Mouse (Mus musculus): ENCODE results near the gene Atp6v1g3. TPM values are rescaled to one million over a fixed set of nuclear protein-coding genes. Genes with fewer than 3 reads are reported as not detected.

Atp6v1g3 gene
- polyA plus RNA-seq, 1 experiment from 2014 or later: not detected

DNA sequence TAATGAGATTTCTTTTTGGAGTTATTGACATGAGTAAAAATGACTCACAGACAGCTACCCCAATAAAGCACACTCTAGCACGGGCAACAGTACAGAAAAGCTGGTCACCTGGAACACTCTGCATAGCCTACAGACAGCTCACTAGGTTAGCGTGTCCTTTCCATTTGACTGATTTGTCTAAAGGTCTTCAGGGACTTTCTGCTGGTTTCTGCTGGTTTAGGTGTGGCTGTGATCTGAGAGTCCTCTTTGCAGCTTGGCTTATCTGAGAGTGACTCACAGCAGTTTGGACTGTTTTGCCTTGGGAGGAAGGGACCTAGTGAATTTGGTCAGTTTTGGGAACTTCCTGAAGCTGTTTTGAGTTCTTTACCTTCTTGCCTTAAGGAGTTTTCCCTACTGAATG is 24.8 kb upstream of the Atp6v1g3 start:
- Histone ChIP-seq H3K4me1 (replicated peaks; ENCODE audit: control insufficient read depth, insufficient read depth, low read length) (no peaks in the 10 kb centered on the region), H3K36me3 (ENCODE audit: control insufficient read depth, insufficient read depth, low read length) (no peaks in the 10 kb centered on the region), H3K4me3 (ENCODE audit: low read depth, low read length) (no peak overlapping the region), H3K27ac (ENCODE audit: low read depth, low read length) (no peak overlapping the region), H3K9me3 (ENCODE audit: control insufficient read depth, low read length) (no peaks in the 10 kb centered on the region), H3K9ac (ENCODE audit: low read depth, low read length) (no peak overlapping the region), H3K4me2 (no peak overlapping the region), H3K27me3 (replicated peaks; ENCODE audit: control insufficient read depth, insufficient read depth, low read length) (no peaks in the 10 kb centered on the region)
- no peak for ATAC-seq (replicated peaks; ENCODE audit: low FRiP score)
- WGBS: 85% methylated on average over 2 of the region's 2 CpGs
- DNase-seq (ENCODE audit: low spot score): no peak

DNA sequence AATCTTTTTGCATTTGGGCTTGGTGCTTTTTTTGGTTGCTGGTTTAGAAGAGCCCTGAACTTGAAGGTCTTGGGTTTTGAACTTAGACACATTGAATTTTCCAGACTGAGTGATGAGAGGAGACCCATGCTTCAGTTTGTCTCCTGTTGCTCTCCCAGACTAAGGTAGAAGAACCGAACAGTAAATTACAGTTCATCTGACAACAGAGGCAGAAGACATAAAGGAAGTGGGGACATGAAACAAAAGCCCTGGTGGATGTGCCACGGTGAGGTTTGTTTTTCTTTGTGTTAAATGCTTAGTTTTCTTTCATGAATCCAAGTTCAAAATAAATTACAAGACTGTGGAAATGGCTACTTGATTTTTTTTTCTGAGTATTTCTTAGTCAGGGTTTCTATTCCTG is 22.6 kb upstream of the Atp6v1g3 start:
- Histone ChIP-seq H3K27me3 (replicated peaks; ENCODE audit: control insufficient read depth, insufficient read depth, low read length) (no peaks in the 10 kb centered on the region), H3K4me2 (no peak overlapping the region), H3K36me3 (ENCODE audit: control insufficient read depth, insufficient read depth, low read length) (no peaks in the 10 kb centered on the region), H3K9me3 (ENCODE audit: control insufficient read depth, low read length) (no peaks in the 10 kb centered on the region), H3K27ac (ENCODE audit: low read depth, low read length) (no peak overlapping the region), H3K9ac (ENCODE audit: low read depth, low read length) (no peak overlapping the region), H3K4me3 (ENCODE audit: low read depth, low read length) (no peak overlapping the region), H3K4me1 (replicated peaks; ENCODE audit: control insufficient read depth, insufficient read depth, low read length) (no peaks in the 10 kb centered on the region)
- WGBS: 77% methylated on average over 2 of the region's 2 CpGs
- no peak for ATAC-seq (replicated peaks; ENCODE audit: low FRiP score)
- DNase-seq (ENCODE audit: low spot score): no peak

DNA sequence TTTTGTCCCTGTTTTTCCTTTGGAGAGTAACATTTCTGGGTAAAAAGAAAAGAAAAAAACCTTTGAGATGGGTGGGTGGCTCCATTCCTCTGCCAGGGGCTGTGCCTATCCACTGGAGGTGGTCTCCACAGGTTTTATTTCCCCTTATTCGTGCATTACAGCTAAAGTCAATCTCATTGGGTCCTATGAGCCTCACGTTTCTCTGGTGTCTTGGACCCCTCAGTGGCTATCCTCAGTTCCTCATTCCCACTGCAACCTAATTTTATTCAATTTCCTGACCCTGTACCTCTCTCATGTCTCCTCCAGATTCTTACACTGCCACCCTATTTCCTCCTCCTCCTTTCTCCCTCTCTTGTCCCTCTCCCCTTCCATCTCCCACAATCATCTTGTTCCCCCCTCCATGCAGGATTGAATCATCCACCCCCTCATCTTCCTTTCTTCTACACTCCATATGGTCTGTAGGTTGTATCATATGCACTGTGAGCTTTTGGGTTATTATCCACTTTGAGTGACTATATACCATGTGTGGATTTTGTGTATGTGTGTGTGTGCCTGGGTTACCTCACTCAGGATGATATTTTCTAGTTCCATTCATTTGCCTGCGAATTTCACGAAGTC is 17.3 kb upstream of the Atp6v1g3 start:
- no peaks in the 10 kb centered on the region for H3K9me3 ChIP-seq (ENCODE audit: control insufficient read depth, low read length)
- H3K9ac ChIP-seq (ENCODE audit: low read depth, low read length): no peak overlapping the region
- WGBS: 75% methylated on average over 4 of the region's 4 CpGs
- H3K27ac ChIP-seq (ENCODE audit: low read depth, low read length): no peak overlapping the region
- no peak overlapping the region for H3K4me2 ChIP-seq
- no peak overlapping the region for H3K4me3 ChIP-seq (ENCODE audit: low read depth, low read length)
- ATAC-seq (replicated peaks; ENCODE audit: low FRiP score) (no peak), DNase-seq (ENCODE audit: low spot score) (no peak)
- H3K36me3 ChIP-seq (ENCODE audit: control insufficient read depth, insufficient read depth, low read length): no peaks in the 10 kb centered on the region
- no peaks in the 10 kb centered on the region for H3K4me1 ChIP-seq (replicated peaks; ENCODE audit: control insufficient read depth, insufficient read depth, low read length)
- H3K27me3 ChIP-seq (replicated peaks; ENCODE audit: control insufficient read depth, insufficient read depth, low read length): no peaks in the 10 kb centered on the region

DNA sequence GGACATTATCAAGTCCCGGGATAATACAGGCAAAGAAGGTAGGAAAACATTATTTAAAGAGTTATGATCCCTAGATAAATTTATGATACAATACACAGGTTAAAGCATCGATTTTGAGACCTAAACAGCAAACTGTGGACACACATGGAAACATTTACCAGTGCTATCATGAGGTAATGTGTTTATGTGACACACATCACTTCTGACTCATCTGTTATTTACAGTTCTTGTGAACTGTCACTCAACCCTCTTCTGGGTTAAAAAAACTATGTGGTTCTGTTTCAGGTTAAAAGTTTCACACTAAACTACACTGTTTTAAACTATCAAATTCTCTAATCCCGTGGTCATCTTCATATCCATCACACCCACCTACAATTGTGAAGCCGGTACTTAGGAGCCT is 14.8 kb upstream of the Atp6v1g3 start:
- Histone ChIP-seq H3K4me3 (ENCODE audit: low read depth, low read length) (no peak overlapping the region), H3K27ac (ENCODE audit: low read depth, low read length) (no peak overlapping the region), H3K4me1 (replicated peaks; ENCODE audit: control insufficient read depth, insufficient read depth, low read length) (no peaks in the 10 kb centered on the region), H3K9ac (ENCODE audit: low read depth, low read length) (no peak overlapping the region), H3K9me3 (ENCODE audit: control insufficient read depth, low read length) (no peaks in the 10 kb centered on the region), H3K4me2 (no peak overlapping the region), H3K36me3 (ENCODE audit: control insufficient read depth, insufficient read depth, low read length) (no peaks in the 10 kb centered on the region), H3K27me3 (replicated peaks; ENCODE audit: control insufficient read depth, insufficient read depth, low read length) (no peaks in the 10 kb centered on the region)
- no peak for DNase-seq (ENCODE audit: low spot score)
- 73% methylated on average over 4 of the region's 4 CpGs for WGBS
- no peak for ATAC-seq (replicated peaks; ENCODE audit: low FRiP score)

DNA sequence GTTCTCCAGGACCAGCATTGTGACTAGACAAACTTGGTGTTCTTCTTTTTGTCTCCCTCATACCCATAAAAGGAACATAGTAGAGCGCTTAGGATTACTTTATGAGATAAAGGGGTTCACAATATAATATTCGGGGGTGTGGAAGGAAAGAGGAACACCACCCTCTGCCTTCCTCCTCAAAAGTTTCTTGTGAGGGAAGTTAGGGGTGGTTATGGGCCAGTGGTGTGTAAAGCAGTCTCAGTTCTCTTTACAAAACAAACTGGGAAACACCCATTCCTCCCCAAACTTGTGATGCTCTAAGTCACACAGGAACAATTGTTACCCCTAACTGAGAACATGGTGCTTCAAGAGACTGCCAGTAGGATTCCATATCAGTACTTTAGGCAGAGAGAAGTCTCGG is 12.0 kb upstream of the Atp6v1g3 start:
- Histone ChIP-seq H3K9me3 (ENCODE audit: control insufficient read depth, low read length) (no peaks in the 10 kb centered on the region), H3K27me3 (replicated peaks; ENCODE audit: control insufficient read depth, insufficient read depth, low read length) (no peaks in the 10 kb centered on the region), H3K36me3 (ENCODE audit: control insufficient read depth, insufficient read depth, low read length) (no peaks in the 10 kb centered on the region), H3K9ac (ENCODE audit: low read depth, low read length) (no peak overlapping the region), H3K4me3 (ENCODE audit: low read depth, low read length) (no peak overlapping the region), H3K4me1 (replicated peaks; ENCODE audit: control insufficient read depth, insufficient read depth, low read length) (no peaks in the 10 kb centered on the region), H3K4me2 (no peak overlapping the region), H3K27ac (ENCODE audit: low read depth, low read length) (no peak overlapping the region)
- no peak for ATAC-seq (replicated peaks; ENCODE audit: low FRiP score)
- no peak for DNase-seq (ENCODE audit: low spot score)
- WGBS: 71% methylated on average over 3 of the region's 3 CpGs

DNA sequence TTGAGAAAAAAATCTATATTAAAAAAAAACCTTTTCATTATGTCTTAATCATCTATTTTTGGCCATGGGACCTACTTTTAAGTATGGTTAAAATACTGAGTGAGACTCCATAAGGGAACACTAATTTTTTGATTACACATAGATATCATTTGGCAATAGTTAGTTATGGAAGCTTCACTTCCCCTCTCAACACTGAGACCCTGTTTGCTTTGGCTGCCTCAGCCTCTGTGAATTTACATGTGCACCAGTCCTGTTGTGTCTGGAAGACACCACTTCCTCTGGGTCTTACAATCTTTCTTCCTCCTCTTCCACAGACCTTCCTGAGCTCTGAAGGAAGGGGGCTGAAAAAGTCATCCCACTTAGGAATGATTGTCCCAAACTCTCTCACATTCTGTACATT is 11.1 kb upstream of the Atp6v1g3 start:
- DNase-seq (ENCODE audit: low spot score): no peak
- no peak overlapping the region for H3K9ac ChIP-seq (ENCODE audit: low read depth, low read length)

DNA sequence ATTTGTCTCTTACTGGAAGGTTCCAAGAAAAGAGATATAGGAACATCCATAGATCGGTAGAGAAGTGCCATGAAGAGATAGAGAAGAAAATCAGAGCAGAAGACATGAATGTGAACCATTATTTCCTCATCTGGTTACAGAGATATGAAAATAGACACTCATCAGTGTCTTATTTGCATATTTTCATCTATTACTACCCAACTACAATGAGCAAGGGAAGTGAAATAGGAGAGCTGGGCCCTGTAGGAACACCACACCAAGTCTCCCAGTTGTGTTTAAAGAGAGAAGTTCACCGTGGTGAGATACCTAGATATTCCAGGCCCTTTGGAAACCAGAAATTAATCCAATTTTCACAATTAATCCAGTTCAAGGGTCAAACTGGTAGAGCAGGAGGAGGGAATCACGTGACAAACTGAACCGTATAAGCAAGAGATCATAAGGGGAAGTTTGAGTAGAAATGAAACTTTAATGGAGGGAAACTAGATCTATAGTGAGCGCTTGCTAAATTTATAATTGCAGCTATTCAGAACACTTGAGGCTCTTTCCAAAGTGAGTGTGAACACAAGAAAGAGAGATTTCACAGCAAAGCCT is 6.0 kb upstream of the Atp6v1g3 start:
- H3K27ac ChIP-seq (ENCODE audit: low read depth, low read length): no peak overlapping the region
- H3K27me3 ChIP-seq (replicated peaks; ENCODE audit: control insufficient read depth, insufficient read depth, low read length): no peaks in the 10 kb centered on the region
- H3K9ac ChIP-seq (ENCODE audit: low read depth, low read length): no peak overlapping the region
- H3K4me2 ChIP-seq: no peak overlapping the region
- DNase-seq (ENCODE audit: low spot score): no peak
- H3K36me3 ChIP-seq (ENCODE audit: control insufficient read depth, insufficient read depth, low read length): no peaks in the 10 kb centered on the region
- ATAC-seq (replicated peaks; ENCODE audit: low FRiP score): no peak
- no peak overlapping the region for H3K4me3 ChIP-seq (ENCODE audit: low read depth, low read length)
- 80% methylated on average over 5 of the region's 5 CpGs for WGBS
- no peaks in the 10 kb centered on the region for H3K9me3 ChIP-seq (ENCODE audit: control insufficient read depth, low read length)
- no peaks in the 10 kb centered on the region for H3K4me1 ChIP-seq (replicated peaks; ENCODE audit: control insufficient read depth, insufficient read depth, low read length)

More for the DNA sequence above, 11.1 kb upstream of the Atp6v1g3 start:
- Histone ChIP-seq H3K27me3 (replicated peaks; ENCODE audit: control insufficient read depth, insufficient read depth, low read length) (no peaks in the 10 kb centered on the region), H3K27ac (ENCODE audit: low read depth, low read length) (no peak overlapping the region), H3K4me1 (replicated peaks; ENCODE audit: control insufficient read depth, insufficient read depth, low read length) (no peaks in the 10 kb centered on the region), H3K36me3 (ENCODE audit: control insufficient read depth, insufficient read depth, low read length) (no peaks in the 10 kb centered on the region), H3K4me2 (no peak overlapping the region), H3K9me3 (ENCODE audit: control insufficient read depth, low read length) (no peaks in the 10 kb centered on the region), H3K4me3 (ENCODE audit: low read depth, low read length) (no peak overlapping the region)
- no peak for ATAC-seq (replicated peaks; ENCODE audit: low FRiP score)

DNA sequence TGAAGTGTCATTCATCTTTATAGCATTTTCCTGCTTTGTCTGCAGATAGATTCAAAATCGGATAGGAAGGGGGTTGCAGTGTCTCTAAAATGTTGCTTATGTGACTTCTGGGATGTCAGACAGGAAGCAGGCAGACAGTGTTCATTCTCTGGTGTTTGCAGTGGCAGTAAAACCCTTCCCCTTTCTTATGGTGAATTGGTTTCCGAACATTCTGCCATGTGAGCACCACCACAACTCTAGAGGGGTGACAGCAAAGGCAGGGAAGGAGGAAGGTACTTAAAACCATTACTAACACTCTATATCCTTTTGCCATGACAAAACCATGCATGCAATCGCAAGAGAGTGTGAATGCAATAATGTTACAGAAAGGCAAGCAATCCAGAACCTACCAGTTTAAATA is 1.4 kb downstream of the Atp6v1g3 start:
- Histone ChIP-seq H3K27ac (ENCODE audit: low read depth, low read length) (no peak overlapping the region), H3K4me1 (replicated peaks; ENCODE audit: control insufficient read depth, insufficient read depth, low read length) (no peaks in the 10 kb centered on the region), H3K27me3 (replicated peaks; ENCODE audit: control insufficient read depth, insufficient read depth, low read length) (no peaks in the 10 kb centered on the region), H3K36me3 (ENCODE audit: control insufficient read depth, insufficient read depth, low read length) (no peaks in the 10 kb centered on the region), H3K4me2 (no peak overlapping the region), H3K9ac (ENCODE audit: low read depth, low read length) (no peak overlapping the region), H3K9me3 (ENCODE audit: control insufficient read depth, low read length) (no peaks in the 10 kb centered on the region), H3K4me3 (ENCODE audit: low read depth, low read length) (no peak overlapping the region)
- ATAC-seq (replicated peaks; ENCODE audit: low FRiP score) (no peak), DNase-seq (ENCODE audit: low spot score) (no peak)
- 63% methylated on average over 3 of the region's 3 CpGs for WGBS

DNA sequence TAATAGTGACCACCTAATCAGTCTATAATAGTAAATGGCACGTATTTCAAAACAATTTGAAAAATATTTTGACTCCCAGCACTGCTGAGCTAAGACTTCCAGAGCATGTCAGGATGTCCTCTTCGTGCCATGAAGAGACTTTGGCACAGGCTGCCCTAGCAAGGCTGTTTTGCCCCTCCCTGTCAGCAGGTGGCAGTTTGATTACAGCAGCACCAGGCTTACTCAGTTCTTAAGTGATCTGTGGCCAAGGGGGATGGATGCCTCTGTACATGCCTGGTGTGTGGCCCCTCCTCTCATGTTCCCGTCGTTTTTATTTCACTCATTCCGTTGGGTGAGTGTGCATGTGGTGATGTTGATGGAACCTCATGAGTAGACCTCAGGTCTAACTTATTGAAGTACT is 2.3 kb downstream of the Atp6v1g3 start:
- H3K4me2 ChIP-seq: no peak overlapping the region
- H3K9ac ChIP-seq (ENCODE audit: low read depth, low read length): no peak overlapping the region
- 65% methylated on average over 5 of the region's 5 CpGs for WGBS
- H3K4me1 ChIP-seq (replicated peaks; ENCODE audit: control insufficient read depth, insufficient read depth, low read length): no peaks in the 10 kb centered on the region
- H3K4me3 ChIP-seq (ENCODE audit: low read depth, low read length): no peak overlapping the region
- no peaks in the 10 kb centered on the region for H3K36me3 ChIP-seq (ENCODE audit: control insufficient read depth, insufficient read depth, low read length)
- no peak overlapping the region for H3K27ac ChIP-seq (ENCODE audit: low read depth, low read length)
- no peaks in the 10 kb centered on the region for H3K27me3 ChIP-seq (replicated peaks; ENCODE audit: control insufficient read depth, insufficient read depth, low read length)
- DNase-seq (ENCODE audit: low spot score) (no peak), ATAC-seq (replicated peaks; ENCODE audit: low FRiP score) (no peak)
- no peaks in the 10 kb centered on the region for H3K9me3 ChIP-seq (ENCODE audit: control insufficient read depth, low read length)

Measured in liver, embryonic 11.5 days (tissue).